Mouse (Mus musculus) bone marrow macrophage, adult 2 months (primary cell): Measurements from ENCODE around the gene Krtap1-4. TPM values are rescaled to one million over a fixed set of nuclear protein-coding genes. Genes with fewer than 3 reads are reported as not detected.
A peak's percentile ranks its signal among the peaks of the same experiment; 100 is the strongest.

Experiments used
- H3K27ac ChIP-seq: 2 replicates; pipeline ENCODE4 v1.5.1; 2012; ENCODE audit warnings: low read depth, low read length; ENCODE audit not compliant: insufficient read depth
- H3K4me1 ChIP-seq: 2 replicates; pipeline ENCODE4 v1.6.1; 2012; ENCODE audit warnings: low read length; ENCODE audit not compliant: control insufficient read depth, insufficient read depth
- H3K4me3 ChIP-seq: 2 replicates; pipeline ENCODE4 v1.5.1; 2012; ENCODE audit warnings: mild to moderate bottlenecking, low read length, moderate library complexity; ENCODE audit not compliant: insufficient read depth
- CTCF ChIP-seq: IDR thresholded peaks from 2 replicates; pipeline ENCODE4 v1.5.1; 2012; ENCODE audit warnings: low read depth, mild to moderate bottlenecking, low read length, moderate library complexity
- POLR2A ChIP-seq: IDR thresholded peaks from 2 replicates; pipeline ENCODE4 v1.6.1; 2012; ENCODE audit warnings: mild to moderate bottlenecking, low read depth, low read length, borderline replicate concordance
- polyA plus RNA-seq: library from polyadenylated mRNA; stranded (reverse); fragments of >200 nt; gene quantifications from 2 replicates; pipeline ENCODE4 v1.2.4, GENCODE M21; 2012; ENCODE audit not compliant: missing spikeins, insufficient read depth, insufficient read length

Gene Krtap1-4
- polyA plus RNA-seq, 1 experiment, result not detected

DNA sequence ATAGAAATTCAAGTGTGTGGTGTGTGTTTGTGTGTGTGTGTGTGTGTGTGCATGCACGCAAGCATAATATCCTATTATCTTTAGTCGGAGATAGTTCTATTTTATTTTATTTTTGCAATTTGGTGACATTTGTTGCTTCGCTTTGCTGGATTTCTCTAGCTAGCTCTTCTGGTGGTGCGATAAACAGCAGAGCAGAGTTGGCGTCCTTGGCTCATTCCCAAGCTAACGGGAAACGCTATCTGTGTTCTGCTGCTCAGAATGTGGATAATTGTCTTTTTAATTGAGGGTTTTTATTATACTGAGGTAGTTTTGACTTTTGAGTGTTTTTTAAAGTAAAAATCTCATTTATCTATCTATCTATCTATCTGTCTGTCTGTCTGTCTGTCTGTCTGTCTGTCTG lies 1.6 kb upstream of the Krtap1-4 start:
- H3K4me1 ChIP-seq, result no peaks in the 10 kb centered on the region
- H3K27ac ChIP-seq, result no peak overlapping the region
- no peak overlapping the region for H3K4me3 ChIP-seq
- no peak for TF ChIP-seq CTCF
- TF ChIP-seq POLR2A, result no peak

DNA sequence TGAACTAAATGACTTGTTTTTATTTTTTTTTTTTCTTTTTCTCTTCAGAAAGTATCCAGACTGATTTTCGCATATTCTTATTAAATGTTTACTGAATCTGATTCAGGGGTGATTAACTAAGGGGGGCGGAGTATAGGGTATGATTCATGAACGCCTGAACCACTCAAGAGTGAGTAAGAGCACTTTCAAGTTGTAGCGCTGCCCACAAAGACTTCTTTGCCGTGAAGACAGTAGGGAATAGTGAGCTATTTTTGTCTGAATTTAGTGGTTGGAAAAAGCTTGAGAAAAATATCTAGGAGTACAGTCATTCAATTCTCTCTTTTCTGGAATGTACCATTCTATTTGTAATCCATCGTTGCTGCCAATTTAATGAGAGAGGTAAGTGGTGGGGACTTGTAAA lies 1.9 kb downstream of the Krtap1-4 start:
- TF ChIP-seq POLR2A (no peak), CTCF (no peak)
- no peak overlapping the region for H3K27ac ChIP-seq
- no peak overlapping the region for H3K4me3 ChIP-seq
- no peaks in the 10 kb centered on the region for H3K4me1 ChIP-seq

DNA sequence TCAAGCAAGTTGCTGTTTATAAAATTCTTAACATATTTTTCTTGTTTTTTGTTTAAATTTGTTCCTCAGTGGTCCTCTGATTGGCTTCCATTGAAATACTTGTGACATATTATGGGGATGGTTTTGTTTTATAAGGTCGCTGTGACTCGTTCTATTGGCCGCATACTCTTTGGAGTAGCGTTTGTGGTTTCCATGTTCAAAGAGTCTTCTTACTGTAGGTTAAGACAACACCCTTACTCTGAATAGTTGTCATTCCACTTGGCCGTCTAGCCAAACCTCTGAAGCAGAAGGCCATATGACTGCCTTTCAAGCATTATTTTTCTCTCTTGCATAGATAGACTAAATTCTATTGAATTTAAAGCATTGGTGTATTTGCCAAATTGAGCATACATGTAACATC lies 2.4 kb downstream of the Krtap1-4 start:
- Histone ChIP-seq H3K4me3 (no peak overlapping the region), H3K27ac (no peak overlapping the region), H3K4me1 (no peaks in the 10 kb centered on the region)
- TF ChIP-seq POLR2A (no peak), CTCF (no peak)

DNA sequence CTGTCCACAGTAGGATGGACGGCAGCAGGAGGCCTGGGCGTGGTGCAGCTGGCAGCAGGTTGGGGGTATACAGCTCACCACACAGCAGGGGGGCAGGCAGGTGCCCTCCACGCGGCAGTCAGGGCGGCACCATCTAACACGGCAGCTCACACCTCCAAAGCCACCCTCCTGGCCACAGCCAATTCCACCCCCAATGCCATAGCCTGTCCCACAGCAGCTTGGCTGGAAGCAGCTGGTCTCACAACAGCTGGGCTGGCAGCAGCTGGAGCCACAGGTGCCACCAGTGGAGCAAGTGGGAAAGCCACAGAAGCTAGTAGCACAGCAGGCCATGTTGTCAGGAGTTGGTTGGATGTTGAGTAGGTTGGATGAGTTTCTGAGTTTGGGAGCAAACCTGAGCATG lies 2.8 kb downstream of the Krtap1-4 start, which contains the start of gene Krtap1-5:
Gene Krtap1-5 (minus strand): TSS at position 381 of the 400 bp plus-strand sequence.
- H3K4me1 ChIP-seq, result no peaks in the 10 kb centered on the region
- TF ChIP-seq POLR2A, result no peak
- TF ChIP-seq CTCF, result no peak
- H3K4me3 ChIP-seq, result no peak within 1 kb of the TSS

DNA sequence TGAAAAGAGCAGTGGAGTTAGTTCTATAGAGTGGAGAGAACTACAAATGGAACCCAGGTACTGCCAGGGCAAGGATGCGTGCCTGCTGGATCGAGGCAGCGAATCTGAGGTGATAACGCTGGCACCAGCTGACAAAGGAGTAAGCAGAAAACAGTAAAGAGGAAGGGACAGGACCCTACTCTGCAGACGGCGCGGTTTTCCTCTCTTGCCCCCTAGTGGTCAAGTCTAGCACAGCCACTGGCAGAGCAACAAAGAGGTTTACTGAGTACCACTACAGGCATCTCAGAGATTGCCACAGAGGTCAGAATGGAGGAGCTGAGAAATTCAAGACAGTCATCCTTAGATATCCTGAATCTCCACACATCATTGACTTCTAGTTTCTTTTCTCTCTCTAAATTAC lies 9.3 kb downstream of the Krtap1-4 start:
- Histone ChIP-seq H3K4me3 (no peak overlapping the region), H3K4me1 (no peaks in the 10 kb centered on the region), H3K27ac (no peak overlapping the region)
- peak; percentile 76 for TF ChIP-seq CTCF
- TF ChIP-seq POLR2A, result no peak

More for the DNA sequence above, 2.8 kb downstream of the Krtap1-4 start, which contains the start of gene Krtap1-5:
- no peak within 1 kb of the TSS for H3K27ac ChIP-seq

DNA sequence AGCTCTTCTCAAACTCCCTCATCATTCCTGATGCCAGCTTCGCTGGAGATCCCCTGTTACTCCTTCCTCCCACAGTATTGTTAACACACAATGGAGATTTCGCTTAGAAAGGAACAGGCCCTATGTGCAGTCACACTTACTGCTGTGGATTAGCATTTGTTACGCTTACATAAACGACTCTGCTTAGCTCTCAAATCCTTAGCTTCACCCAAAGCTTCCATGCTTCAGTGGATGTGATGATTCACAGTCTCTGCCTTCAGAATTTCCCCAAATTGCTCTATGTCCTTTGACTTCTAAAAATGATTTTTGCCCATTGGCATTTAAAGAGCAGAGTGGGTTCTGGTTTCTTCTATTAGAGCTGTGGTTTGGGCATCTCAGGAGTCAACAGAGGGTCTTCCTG lies 10.3 kb downstream of the Krtap1-4 start:
- no peak for TF ChIP-seq CTCF
- no peak for TF ChIP-seq POLR2A
- no peak overlapping the region for H3K4me3 ChIP-seq
- H3K4me1 ChIP-seq, result no peaks in the 10 kb centered on the region
- no peak overlapping the region for H3K27ac ChIP-seq

DNA sequence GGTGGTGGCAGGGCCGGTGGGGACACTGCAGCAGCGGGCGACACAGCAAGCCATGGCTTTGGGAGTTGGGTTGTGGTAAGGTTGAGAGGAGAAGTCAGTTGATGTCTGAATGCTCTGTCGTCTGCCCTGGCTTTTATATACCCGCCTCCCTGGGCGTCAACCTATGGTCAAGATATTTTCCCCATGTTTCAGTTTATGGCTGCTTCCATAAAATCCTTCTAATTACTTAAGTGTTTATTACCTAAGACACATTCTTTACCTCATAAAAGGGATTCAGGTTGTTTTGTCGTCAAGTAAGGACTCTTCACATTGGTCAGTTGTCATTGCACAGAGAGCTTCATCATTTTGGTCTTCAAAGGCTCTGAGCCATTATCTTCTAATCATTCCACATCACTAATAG lies 16.9 kb downstream of the Krtap1-4 start, which contains the start of gene Krtap3-1:
Gene Krtap3-1 (minus strand): TSS at position 101 of the 400 bp plus-strand sequence.
- H3K4me1 ChIP-seq, result no peaks in the 10 kb centered on the region
- no peak within 1 kb of the TSS for H3K4me3 ChIP-seq
- no peak for TF ChIP-seq CTCF
- no peak for TF ChIP-seq POLR2A
- H3K27ac ChIP-seq, result no peak within 1 kb of the TSS

DNA sequence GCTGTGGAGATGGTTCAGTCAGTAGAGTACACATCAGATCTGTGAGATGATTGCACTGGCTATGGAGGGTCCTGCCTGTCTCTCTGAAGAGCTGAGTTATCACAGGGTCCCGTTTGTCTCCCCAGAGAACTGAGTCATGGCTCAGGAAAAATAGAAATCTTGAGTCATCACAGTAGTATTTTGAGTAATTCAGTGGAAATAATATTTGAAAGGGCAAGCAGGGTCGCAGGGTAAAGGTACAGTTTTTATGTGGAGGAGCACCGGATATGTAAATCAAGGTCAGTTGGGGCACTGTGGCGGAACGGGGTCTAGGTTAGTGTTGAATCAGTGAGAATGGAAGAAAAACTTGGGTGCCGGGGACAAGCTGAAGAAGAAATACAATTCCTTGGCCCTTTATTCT lies 20.9 kb downstream of the Krtap1-4 start:
- TF ChIP-seq CTCF (no peak), POLR2A (no peak)
- no peak overlapping the region for H3K27ac ChIP-seq
- H3K4me3 ChIP-seq, result no peak overlapping the region
- H3K4me1 ChIP-seq, result no peaks in the 10 kb centered on the region

DNA sequence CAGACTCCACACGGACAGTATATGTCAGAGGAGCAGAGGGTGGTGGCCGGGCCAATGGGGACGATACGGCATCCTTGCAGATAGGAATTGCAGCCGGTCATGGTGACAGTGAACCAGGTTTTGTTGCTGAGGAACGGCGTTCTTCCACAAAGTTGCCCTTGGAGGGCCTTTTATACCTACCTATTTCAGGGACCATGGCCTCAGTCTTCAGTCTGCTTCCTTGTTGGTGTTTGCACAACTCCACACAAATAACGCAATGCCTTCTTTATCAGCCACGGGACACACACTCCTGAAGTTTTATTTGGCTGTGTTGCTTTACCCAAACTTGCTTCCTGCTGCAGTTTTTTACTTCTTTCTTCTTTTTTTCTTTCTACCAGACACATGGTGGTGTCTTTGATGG lies 24.1 kb downstream of the Krtap1-4 start, which contains the start of gene Gm11939:
Gene Gm11939 (minus strand): TSS at position 101 of the 400 bp plus-strand sequence.
- TF ChIP-seq POLR2A (no peak), CTCF (no peak)

DNA sequence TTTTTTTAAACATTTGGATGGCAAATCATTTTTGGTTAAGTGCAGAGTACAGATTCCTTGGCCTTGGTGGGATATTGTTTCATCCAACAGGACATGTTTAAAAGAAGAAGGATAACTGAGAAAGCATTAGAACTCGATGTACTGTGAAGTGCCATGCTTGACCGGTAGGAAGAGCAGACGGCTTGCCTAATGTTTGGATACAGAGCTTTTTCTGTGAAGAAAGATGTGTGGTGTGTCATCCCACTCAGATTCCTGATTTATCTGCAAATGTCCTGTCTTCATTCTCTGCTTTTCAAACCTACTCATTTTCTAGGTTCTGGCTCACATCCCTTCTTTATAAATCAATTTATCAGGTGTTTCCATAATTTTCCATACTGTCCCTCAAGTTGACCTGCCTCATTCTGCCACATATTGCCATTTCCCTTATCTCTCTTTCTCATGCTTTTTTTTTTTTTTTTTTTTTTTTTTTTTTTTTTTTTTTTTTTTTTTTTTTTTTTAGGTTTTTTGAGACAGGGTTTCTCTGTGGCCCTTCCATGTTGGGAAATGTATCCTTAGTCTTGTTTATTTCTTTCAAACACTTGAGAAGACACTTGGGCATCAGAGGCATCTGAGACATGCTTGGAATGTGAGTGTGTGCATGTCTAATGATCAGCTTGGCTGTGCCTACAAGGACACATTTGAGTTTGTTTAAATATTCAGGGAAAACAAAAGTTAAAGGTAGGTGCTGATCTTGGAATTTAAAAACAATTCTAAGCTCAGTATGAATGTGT lies 25.3 kb downstream of the Krtap1-4 start:
- H3K4me1 ChIP-seq, result no peaks in the 10 kb centered on the region
- H3K27ac ChIP-seq, result no peak overlapping the region
- H3K4me3 ChIP-seq, result no peak overlapping the region
- TF ChIP-seq POLR2A, result no peak
- TF ChIP-seq CTCF, result no peak

More for the DNA sequence above, 24.1 kb downstream of the Krtap1-4 start, which contains the start of gene Gm11939:
- Histone ChIP-seq H3K4me3 (no peak within 1 kb of the TSS), H3K4me1 (no peaks in the 10 kb centered on the region), H3K27ac (no peak within 1 kb of the TSS)
